Mouse (Mus musculus) gonadal fat pad, adult 2 months (tissue): ENCODE measurements around the gene Galntl5. TPM values are rescaled to one million over a fixed set of nuclear protein-coding genes. Genes with fewer than 3 reads are reported as not detected.
"Not testable (repeated sequence)": the region's sequence is repeated elsewhere in the genome, so short reads cannot be mapped to it uniquely, and the experiment has no call there.

Experiments
- DNase-seq: peaks from one replicate; pipeline ENCODE4 v3.0.0-alpha.2; 2012; ENCODE audit warnings: low read depth
- polyA plus RNA-seq: library from polyadenylated mRNA; depleted of rRNA; stranded (reverse); fragments of >200 nt; gene quantifications from 2 replicates; pipeline ENCODE4 v1.2.3, GENCODE M21; 2012; rRNA removed

Galntl5 gene
- 0.18 and 0.61 TPM in 2 replicates for polyA plus RNA-seq

- DNase-seq: no peak
These were observed at the start of gene Galntl5 for GRCm38 (mm10) chr5:25181004-25181531. Gene Galntl5, plus strand, starts transcription at chr5:25181460.

DNA sequence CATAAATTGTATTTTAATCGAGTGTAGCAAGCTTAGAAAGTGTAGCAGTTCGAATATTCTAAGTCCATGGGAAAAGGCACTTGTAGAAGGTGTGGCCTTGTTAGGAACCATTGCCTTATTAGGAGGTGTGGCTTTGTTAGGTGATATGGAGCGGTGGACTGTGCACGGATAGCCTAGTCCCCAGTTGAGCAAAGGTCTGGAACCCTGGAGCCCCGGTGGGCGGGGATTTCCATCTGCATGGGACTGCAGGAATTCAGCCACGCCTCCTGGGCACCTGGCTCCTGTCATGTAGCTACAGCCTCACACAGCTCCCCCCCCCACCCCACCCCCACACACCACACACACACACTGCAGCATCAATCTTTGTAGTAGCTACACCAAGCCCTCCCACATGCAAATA is 34.6 kb upstream of the Galntl5 start:
- no peak for DNase-seq

GRCm38 (mm10) chr5:25149331-25149965 is 31.8 kb upstream of the Galntl5 start:
- no peak for DNase-seq

GRCm38 (mm10) chr5:25153491-25153890 is 27.8 kb upstream of the Galntl5 start:
- DNase-seq: no peak

GRCm38 (mm10) chr5:25153996-25154395 is 27.3 kb upstream of the Galntl5 start:
- no peak for DNase-seq

GRCm38 (mm10) chr5:25154823-25155222 is 26.4 kb upstream of the Galntl5 start:
- no peak for DNase-seq

DNA sequence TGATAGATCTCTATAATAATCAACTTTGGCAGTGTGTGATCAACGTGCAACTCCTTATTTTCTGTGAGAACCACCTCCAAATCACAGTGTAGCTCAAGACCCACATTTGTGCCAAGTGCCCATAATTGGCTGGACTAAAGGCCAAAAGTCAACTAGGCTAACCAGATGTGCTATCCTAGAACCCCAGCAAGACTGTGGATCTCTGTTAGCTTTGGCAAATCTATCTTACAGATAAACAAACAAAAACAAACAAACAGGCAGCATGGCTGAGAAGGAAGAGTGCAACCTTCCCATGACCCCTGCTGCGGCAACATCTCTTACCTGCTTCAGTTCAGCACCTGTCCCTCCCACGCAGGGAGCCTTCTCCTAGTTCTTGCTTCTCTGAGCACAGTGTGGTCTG is 25.9 kb upstream of the Galntl5 start:
- no peak for DNase-seq

DNA sequence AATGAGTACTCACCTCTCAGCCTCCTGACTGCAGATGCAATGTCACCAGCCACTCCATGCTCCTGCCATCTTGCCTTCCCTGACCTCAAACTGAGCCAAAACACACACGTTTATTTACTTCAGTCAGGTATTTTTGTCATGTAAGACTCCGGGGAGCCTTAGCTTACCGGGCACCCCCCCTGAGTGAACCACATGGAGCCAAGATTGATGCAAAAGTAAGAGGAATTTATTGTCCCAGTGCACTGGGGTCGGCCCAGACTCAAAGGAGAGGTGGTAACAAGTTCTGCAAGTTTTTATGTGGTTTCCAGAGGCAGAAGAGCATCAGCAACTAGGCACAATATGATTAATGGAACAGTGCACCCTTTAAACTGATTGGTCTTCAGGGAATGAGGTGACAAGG is 24.1 kb upstream of the Galntl5 start:
- no peak for DNase-seq

- DNase-seq: peak; percentile 68
These were observed 20.7 kb upstream of the Galntl5 start for GRCm38 (mm10) chr5:25160515-25160914.

DNA sequence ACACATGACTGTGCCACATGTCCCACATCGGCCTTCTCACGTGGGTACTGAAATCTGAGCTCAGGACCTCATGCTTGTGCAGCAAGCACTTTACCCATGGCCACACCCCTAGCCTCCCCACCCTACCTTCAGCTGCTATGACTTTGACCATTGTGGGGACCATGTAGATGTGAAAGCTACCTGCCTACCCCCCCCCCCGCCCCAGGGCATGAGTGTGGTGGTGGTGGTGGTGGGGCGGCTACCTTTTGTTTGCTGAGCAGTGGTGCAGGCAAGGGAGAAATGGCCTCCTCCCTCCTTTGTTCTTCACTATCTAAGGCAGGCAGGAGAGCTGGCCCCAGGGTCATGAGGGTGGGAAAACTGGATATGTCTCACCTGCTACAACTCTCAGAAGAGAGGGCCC is 18.3 kb upstream of the Galntl5 start:
- no peak for DNase-seq

GRCm38 (mm10) chr5:25163938-25164337 is 17.3 kb upstream of the Galntl5 start:
- DNase-seq: no peak

GRCm38 (mm10) chr5:25164341-25164740 is 16.9 kb upstream of the Galntl5 start:
- no peak for DNase-seq

DNA sequence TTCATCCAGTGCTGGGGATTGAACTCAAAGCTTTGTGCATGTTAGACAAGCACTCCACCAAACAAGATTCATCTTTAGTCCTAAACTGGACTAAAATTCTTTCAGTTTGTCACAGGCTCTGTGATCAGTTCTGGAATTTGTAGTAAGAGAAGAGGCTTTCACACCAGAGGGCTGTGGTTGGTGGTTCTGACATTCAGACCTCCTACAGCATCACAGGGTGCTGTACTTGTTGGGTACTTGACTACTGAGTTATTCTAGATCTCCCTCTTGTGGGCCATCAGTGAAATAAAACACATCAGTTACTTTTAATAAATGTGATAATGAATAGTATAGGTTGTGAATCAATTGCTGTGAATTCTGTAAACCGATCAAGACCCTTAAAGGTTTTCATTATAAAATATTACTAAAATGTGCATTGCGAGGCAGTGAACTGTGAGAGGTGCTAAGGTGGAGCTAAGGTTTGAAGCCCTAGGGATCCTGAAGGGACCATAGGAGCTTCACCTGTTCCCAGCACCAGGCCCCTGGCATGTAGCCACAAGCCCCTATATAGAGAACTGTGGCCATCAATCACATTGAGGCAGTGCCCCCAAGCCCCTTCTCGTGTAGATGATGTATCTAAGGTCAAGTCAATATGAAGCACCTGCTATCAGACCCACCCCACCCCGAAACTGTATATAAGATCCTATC is 16.0 kb upstream of the Galntl5 start:
- DNase-seq: no peak

GRCm38 (mm10) chr5:25165789-25166135 is 15.5 kb upstream of the Galntl5 start:
- DNase-seq: no peak

DNA sequence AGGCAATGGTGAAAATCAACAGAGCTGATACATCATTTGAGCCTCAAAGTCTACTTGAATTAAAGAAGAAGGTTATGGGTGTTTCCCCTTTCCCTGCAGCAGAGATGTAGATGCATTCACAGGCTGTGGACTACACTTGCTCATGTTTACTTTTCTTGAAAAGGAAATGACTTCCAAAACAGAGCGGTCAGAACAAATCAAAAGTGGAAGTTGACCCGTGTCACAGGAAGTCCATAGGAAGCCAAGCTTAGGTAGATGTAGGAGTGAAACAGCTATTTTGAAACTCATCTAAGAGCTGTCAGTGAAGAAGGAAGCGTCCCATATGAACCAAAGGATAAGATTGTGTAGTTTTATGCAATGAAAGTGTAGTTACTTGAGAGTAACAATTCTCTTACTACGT is 14.6 kb upstream of the Galntl5 start:
- DNase-seq: no peak

GRCm38 (mm10) chr5:25177937-25178336 is 3.3 kb upstream of the Galntl5 start:
- not testable (repeated sequence) for DNase-seq

- DNase-seq: not testable (repeated sequence)
These were observed 2.7 kb upstream of the Galntl5 start for GRCm38 (mm10) chr5:25178543-25178942.

DNA sequence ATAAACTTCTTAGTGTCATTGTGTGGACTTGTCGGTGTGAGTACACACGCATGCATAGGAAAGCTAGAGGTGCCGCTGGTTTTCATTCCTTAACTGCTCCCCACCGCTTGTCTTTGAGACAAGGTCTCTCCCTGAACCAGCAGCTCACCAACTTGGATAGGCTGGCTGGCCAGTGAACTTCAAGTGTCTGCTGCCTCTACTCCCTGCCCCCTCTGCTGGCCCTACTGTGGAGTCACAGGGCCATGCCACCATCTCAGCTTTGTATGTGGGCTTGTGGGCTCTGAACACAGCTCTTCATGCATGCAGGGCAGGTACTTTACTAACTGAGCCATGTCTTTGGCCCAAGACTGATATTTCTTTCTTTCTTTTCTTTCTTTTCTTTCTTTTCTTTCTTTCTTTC is 2.0 kb upstream of the Galntl5 start:
- DNase-seq: no peak

DNA sequence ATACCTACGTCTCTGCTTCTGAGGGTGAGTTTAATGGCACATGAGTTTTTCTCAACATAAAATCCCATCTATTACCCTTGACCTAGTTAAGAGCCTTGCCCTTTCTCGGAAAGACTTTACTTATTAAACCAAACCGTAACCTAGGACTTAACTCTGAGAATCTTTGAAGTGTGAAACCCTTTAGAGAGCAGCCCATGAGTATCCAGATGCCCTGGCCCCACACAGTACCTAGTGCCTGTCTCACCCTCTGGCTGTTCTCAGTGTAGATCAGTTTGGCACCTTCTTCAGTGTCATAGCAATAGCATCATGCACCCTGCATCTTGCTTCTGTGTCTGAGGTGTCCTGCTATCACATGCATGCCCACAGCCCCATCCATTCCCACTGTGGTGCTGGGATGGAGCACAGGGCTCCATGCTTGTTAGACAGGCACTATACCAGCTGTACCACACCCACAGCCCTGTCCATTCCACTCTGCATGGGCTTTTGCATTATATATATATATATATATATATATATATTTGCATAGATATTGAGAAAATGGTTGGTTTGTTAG is 1.2 kb upstream of the Galntl5 start:
- DNase-seq: no peak

DNA sequence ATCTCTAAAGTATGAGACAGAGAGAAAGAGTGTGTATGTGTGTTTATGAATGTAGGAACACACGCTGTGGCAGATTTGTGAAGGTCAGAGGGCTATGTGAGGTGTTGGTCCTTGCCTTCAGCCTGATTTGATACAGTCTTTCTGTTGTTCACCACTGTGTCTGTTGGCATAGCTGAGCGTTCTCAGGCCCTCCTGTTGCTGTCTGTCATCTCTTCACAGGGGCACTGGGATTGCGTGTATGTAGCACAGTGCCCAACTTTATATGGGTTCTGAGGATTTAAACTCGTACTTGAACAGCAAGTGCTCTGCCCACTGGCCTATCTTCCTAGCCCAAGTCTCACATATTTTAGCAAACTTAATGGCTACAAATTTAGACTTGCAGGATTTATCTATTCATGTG is 2.3 kb downstream of the Galntl5 start:
- no peak for DNase-seq

GRCm38 (mm10) chr5:25184594-25184993 is 3.3 kb downstream of the Galntl5 start:
- peak; percentile 28 for DNase-seq

- DNase-seq: no peak
These were observed 6.5 kb downstream of the Galntl5 start for GRCm38 (mm10) chr5:25187727-25188126.

- DNase-seq: no peak
These were observed 7.5 kb downstream of the Galntl5 start for GRCm38 (mm10) chr5:25188802-25189201.
